ENCODE assay signal across 14 mouse cellular contexts in the genomic region with DNA sequence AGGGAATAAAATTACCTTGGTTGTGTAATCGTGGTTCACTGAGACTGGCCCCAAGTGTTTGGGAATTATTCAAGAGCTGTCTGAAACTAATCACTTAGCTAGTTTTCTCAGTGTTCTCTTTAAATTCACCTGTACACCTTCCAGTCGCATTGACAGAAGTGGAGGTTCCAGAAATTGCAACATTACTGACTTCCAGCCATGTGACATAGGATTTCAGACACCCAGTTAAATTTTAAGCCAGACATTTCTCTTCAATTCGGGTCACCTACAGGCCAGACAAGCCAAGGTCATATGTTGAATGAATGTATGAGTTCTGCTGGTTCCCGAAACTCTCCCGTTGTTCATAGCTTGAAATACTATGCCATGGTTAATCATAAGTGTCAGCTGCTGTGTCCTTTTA.
DNase-seq lines count a peak whose midpoint lies in the region; ATAC-seq and TF ChIP-seq lines count a peak whose summit lies in the region.
"Had no signal": no experiment of that assay in that cellular context is flagged by ENCODE, and none has a peak within 500 bp of the region (broad histone marks: within the 10 kb centered on the region; RNA-seq: fewer than 3 reads in every experiment).

No protein-coding gene starts in this region.

- no peak overlapping the region for H3K9ac ChIP-seq in liver, embryonic 12.5 days
- no peak overlapping the region for H3K9ac ChIP-seq in liver, embryonic 11.5 days (ENCODE audit: low read depth, low read length)
- H3K9ac ChIP-seq in intestine, embryonic 16.5 days (ENCODE audit: low read depth, low read length), result no peak overlapping the region
- H3K9ac ChIP-seq in kidney, embryonic 16.5 days (replicated peaks; ENCODE audit: low read length), result no peak overlapping the region
- H3K9ac ChIP-seq in lung, postnatal 0 days (replicated peaks; ENCODE audit: low read depth), result no peak overlapping the region
- H3K9ac ChIP-seq: embryonic facial prominence, embryonic 13.5 days; hindbrain, embryonic 12.5 days; neural tube, embryonic 13.5 days had no signal

- H3K27ac ChIP-seq in liver, embryonic 12.5 days, result peak overlapping the region; percentile 3; the same call in 1 of the 2 replicates
- no peak overlapping the region for H3K27ac ChIP-seq in liver, embryonic 11.5 days (ENCODE audit: low read depth, low read length)
- peak overlapping the region; percentile 2 for H3K27ac ChIP-seq in intestine, embryonic 16.5 days (ENCODE audit: low read length)
- peak overlapping the region; percentile 78 for H3K27ac ChIP-seq in kidney, embryonic 16.5 days (ENCODE audit: low read length)
- H3K27ac ChIP-seq in lung, postnatal 0 days (ENCODE audit: low read length), result 0 out of 2 replicates have a peak overlapping the region, but pooled peaks have one; percentile 14
- H3K27ac ChIP-seq: embryonic facial prominence, embryonic 13.5 days; hindbrain, embryonic 12.5 days; neural tube, embryonic 13.5 days had no signal

- DNase-seq in liver, embryonic 11.5 days (ENCODE audit: low spot score), result no peak
- DNase-seq in lung, postnatal 0 days (ENCODE audit: low spot score), result peak; percentile 77
- DNase-seq in cerebellum, postnatal 10 days, result no peak
- no peak for DNase-seq in testis, postnatal 10 days (ENCODE audit: low spot score)
- no peak for DNase-seq in frontal cortex, postnatal 25 days (ENCODE audit: low spot score in 2 of 2)
- DNase-seq: adrenal gland, adult 2 months; cerebellum, adult 11-12 months; right cerebral cortex, postnatal 4 days had no signal

- peak; percentile 78 for TF ChIP-seq EP300 in lung, postnatal 0 days (IDR thresholded peaks at IDR 0.05)

- no peaks in the 10 kb centered on the region for H3K36me3 ChIP-seq in liver, embryonic 12.5 days
- H3K36me3 ChIP-seq in liver, embryonic 11.5 days (ENCODE audit: control insufficient read depth, insufficient read depth, low read length), result no peaks in the 10 kb centered on the region
- no peaks in the 10 kb centered on the region for H3K36me3 ChIP-seq in intestine, embryonic 16.5 days (ENCODE audit: control insufficient read depth, insufficient read depth, low read length)
- no peaks in the 10 kb centered on the region for H3K36me3 ChIP-seq in kidney, embryonic 16.5 days (ENCODE audit: insufficient read depth, low read length)
- H3K36me3 ChIP-seq in lung, postnatal 0 days (ENCODE audit: insufficient read depth, low read length), result no peaks in the 10 kb centered on the region
- H3K36me3 ChIP-seq: embryonic facial prominence, embryonic 13.5 days; hindbrain, embryonic 12.5 days; neural tube, embryonic 13.5 days had no signal

- WGBS in liver, embryonic 12.5 days (ENCODE audit: insufficient replicate concordance), result 67% methylated on average over 5 of the region's 5 CpGs
- 72% methylated on average over 5 of the region's 5 CpGs for WGBS in liver, embryonic 11.5 days
- 42% methylated on average over 5 of the region's 5 CpGs for WGBS in intestine, embryonic 16.5 days
- WGBS in kidney, embryonic 16.5 days, result 45% methylated on average over 5 of the region's 5 CpGs
- 48% methylated on average over 5 of the region's 5 CpGs for WGBS in lung, postnatal 0 days

- no peak overlapping the region for H3K4me2 ChIP-seq in liver, embryonic 12.5 days
- H3K4me2 ChIP-seq in liver, embryonic 11.5 days, result no peak overlapping the region
- H3K4me2 ChIP-seq in intestine, embryonic 16.5 days (ENCODE audit: low read depth, low read length), result no peak overlapping the region
- no peak overlapping the region for H3K4me2 ChIP-seq in kidney, embryonic 16.5 days (replicated peaks; ENCODE audit: low read depth, low read length)
- no peak overlapping the region for H3K4me2 ChIP-seq in lung, postnatal 0 days (replicated peaks; ENCODE audit: low read depth, low read length)
- H3K4me2 ChIP-seq: embryonic facial prominence, embryonic 13.5 days; hindbrain, embryonic 12.5 days; neural tube, embryonic 13.5 days had no signal

- H3K4me3 ChIP-seq in liver, embryonic 12.5 days, result no peak overlapping the region
- H3K4me3 ChIP-seq in liver, embryonic 11.5 days (ENCODE audit: low read depth, low read length), result no peak overlapping the region
- H3K4me3 ChIP-seq in intestine, embryonic 16.5 days (ENCODE audit: low read length), result no peak overlapping the region
- no peak overlapping the region for H3K4me3 ChIP-seq in kidney, embryonic 16.5 days (ENCODE audit: low read length)
- no peak overlapping the region for H3K4me3 ChIP-seq in lung, postnatal 0 days (ENCODE audit: low read depth, low read length)
- H3K4me3 ChIP-seq: embryonic facial prominence, embryonic 13.5 days; hindbrain, embryonic 12.5 days; neural tube, embryonic 13.5 days had no signal

- no peak for TF ChIP-seq CTCF in lung, postnatal 0 days (IDR thresholded peaks at IDR 0.05)

- H3K9me3 ChIP-seq in liver, embryonic 12.5 days (replicated peaks), result no peaks in the 10 kb centered on the region
- no peaks in the 10 kb centered on the region for H3K9me3 ChIP-seq in liver, embryonic 11.5 days (ENCODE audit: control insufficient read depth, low read length)
- H3K9me3 ChIP-seq in intestine, embryonic 16.5 days (ENCODE audit: control insufficient read depth, low read length), result no peaks in the 10 kb centered on the region
- no peaks in the 10 kb centered on the region for H3K9me3 ChIP-seq in kidney, embryonic 16.5 days (ENCODE audit: low read length)
- no peaks in the 10 kb centered on the region for H3K9me3 ChIP-seq in lung, postnatal 0 days (ENCODE audit: low read length)
- H3K9me3 ChIP-seq: embryonic facial prominence, embryonic 13.5 days; hindbrain, embryonic 12.5 days; neural tube, embryonic 13.5 days had no signal

- H3K27me3 ChIP-seq in liver, embryonic 12.5 days (replicated peaks), result no peaks in the 10 kb centered on the region
- H3K27me3 ChIP-seq in liver, embryonic 11.5 days (replicated peaks; ENCODE audit: control insufficient read depth, insufficient read depth, low read length), result no peaks in the 10 kb centered on the region
- H3K27me3 ChIP-seq in intestine, embryonic 16.5 days (replicated peaks; ENCODE audit: control insufficient read depth, insufficient read depth, low read length), result no peaks in the 10 kb centered on the region
- H3K27me3 ChIP-seq in kidney, embryonic 16.5 days (ENCODE audit: insufficient read depth, low read length), result no peaks in the 10 kb centered on the region
- no peaks in the 10 kb centered on the region for H3K27me3 ChIP-seq in lung, postnatal 0 days (replicated peaks; ENCODE audit: insufficient read depth, low read length)
- H3K27me3 ChIP-seq: embryonic facial prominence, embryonic 13.5 days; hindbrain, embryonic 12.5 days; neural tube, embryonic 13.5 days had no signal

- peaks cover 17% of the 10 kb centered on the region for H3K4me1 ChIP-seq in liver, embryonic 12.5 days
- H3K4me1 ChIP-seq in liver, embryonic 11.5 days (replicated peaks; ENCODE audit: control insufficient read depth, insufficient read depth, low read length), result peaks cover 7% of the 10 kb centered on the region; the same call in 1 of the 2 replicates
- peaks cover 5% of the 10 kb centered on the region for H3K4me1 ChIP-seq in intestine, embryonic 16.5 days (ENCODE audit: control insufficient read depth, insufficient read depth, low read length)
- H3K4me1 ChIP-seq in kidney, embryonic 16.5 days (ENCODE audit: insufficient read depth, low read length), result peaks cover 18% of the 10 kb centered on the region
- H3K4me1 ChIP-seq in lung, postnatal 0 days (ENCODE audit: insufficient read depth, low read depth, low read length), result peaks cover 3% of the 10 kb centered on the region; the same call in 1 of the 2 replicates
- H3K4me1 ChIP-seq: hindbrain, embryonic 12.5 days; neural tube, embryonic 13.5 days had no signal

- ATAC-seq in liver, embryonic 12.5 days, result no peak
- no peak for ATAC-seq in liver, embryonic 11.5 days (replicated peaks; ENCODE audit: low FRiP score)
- ATAC-seq in intestine, embryonic 16.5 days, result peak; percentile 61
- ATAC-seq in kidney, embryonic 16.5 days (ENCODE audit: low FRiP score, low TSS enrichment), result peak; percentile 57; the same call in 1 of the 2 replicates
- ATAC-seq in lung, postnatal 0 days, result peak; percentile 71

Comparison
In these comparisons a context has a peak if more than half of its experiments do, and no peak if none do; other contexts are left out.
1. ATAC-seq: peak in intestine, embryonic 16.5 days (single experiment), kidney, embryonic 16.5 days (single experiment) and lung, postnatal 0 days (single experiment); none in liver, embryonic 12.5 days (single experiment) and liver, embryonic 11.5 days (single experiment).